Mouse (Mus musculus) gastrocnemius, postnatal 36 days (tissue): Measurements from ENCODE around the gene Ebf4. TPM values are rescaled to one million over a fixed set of nuclear protein-coding genes. Genes with fewer than 3 reads are reported as not detected.

ENCODE experiments used
- DNase-seq, 2 experiments: peaks; one replicate each; pipeline ENCODE4 v3.0.0; 2022
- intact Hi-C: fragments of 180-260 bp; cut with DNase I; formaldehyde crosslinking; loops from one replicate; pipeline ENCODE4 v1.15.1; 2025
- long read RNA-seq, 2 experiments: library from polyadenylated mRNA; stranded (forward); transcript quantifications; one replicate each; pipeline ENCODE4 v2.0.0; 2021
- total RNA-seq, 2 experiments: library from RNA; stranded (reverse); gene quantifications; 2 replicates each; pipeline ENCODE4 v1.2.3; 2021

Ebf4 gene
- under 1 TPM; 0.15 to 0.27 TPM for total RNA-seq
- long read RNA-seq, experiment 1 = 0 reads
- long read RNA-seq, experiment 2 = 0 reads

GRCm38 (mm10) chr2:130294936-130295277 lies at the start of gene Ebf4:
Ebf4 (plus strand) TSS chr2:130295169.
- DNase-seq = no peak
- intact Hi-C loops = loop anchor here (2.0 to 5.0 kb wide), 2 partner anchors 67 to 116 kb away; no protein-coding TSS in a partner anchor

GRCm38 (mm10) chr2:130246912-130247311 lies 48.1 kb upstream of the Ebf4 start:
- no peak for DNase-seq
- intact Hi-C loops = loop anchor here (5.0 to 10.0 kb wide), 2 partner anchors 175 to 342 kb away; no protein-coding TSS in a partner anchor

- intact Hi-C loops = loop anchor here (5.0 to 10.0 kb wide), 2 partner anchors 176 to 343 kb away; no protein-coding TSS in a partner anchor
- DNase-seq = no peak
Observed at GRCm38 (mm10) chr2:130248226-130248625, 46.7 kb upstream of the Ebf4 start.

- intact Hi-C loops = no loop called here
- no peak for DNase-seq
Observed at GRCm38 (mm10) chr2:130256762-130257161, 38.2 kb upstream of the Ebf4 start.

GRCm38 (mm10) chr2:130260822-130261221 lies 34.1 kb upstream of the Ebf4 start:
- intact Hi-C loops = no loop called here
- no peak for DNase-seq

GRCm38 (mm10) chr2:130261914-130262313 lies 33.1 kb upstream of the Ebf4 start:
- intact Hi-C loops = no loop called here
- no peak for DNase-seq

- no peak for DNase-seq
- intact Hi-C loops = no loop called here
Observed at GRCm38 (mm10) chr2:130262398-130262797, 32.6 kb upstream of the Ebf4 start.

- intact Hi-C loops = no loop called here
- DNase-seq = no peak
Observed at GRCm38 (mm10) chr2:130265520-130265919, 29.4 kb upstream of the Ebf4 start.

- intact Hi-C loops = no loop called here
- DNase-seq = no peak
Observed at GRCm38 (mm10) chr2:130268074-130268473, 26.9 kb upstream of the Ebf4 start.

GRCm38 (mm10) chr2:130273732-130274131 lies 21.2 kb upstream of the Ebf4 start:
- no peak for DNase-seq
- intact Hi-C loops = loop anchor here (10.0 kb wide), 1 partner anchor 469 kb away; the partner anchor contains the start of gene Stk35

- intact Hi-C loops = loop anchor here (10.0 kb wide), 1 partner anchor 470 kb away; the partner anchor contains the start of gene Stk35
- DNase-seq = peak; percentile 98 to 100
Observed at GRCm38 (mm10) chr2:130274149-130274861, 20.7 kb upstream of the Ebf4 start, which contains the start of gene Nop56. Nop56 (plus strand) TSS chr2:130274430.

- DNase-seq = no peak
- intact Hi-C loops = loop anchor here (5.0 to 10.0 kb wide), 2 partner anchors 98 to 470 kb away; partner anchors contain the start of genes Snrpb and Stk35
Observed at GRCm38 (mm10) chr2:130274862-130275261, 20.1 kb upstream of the Ebf4 start.

- intact Hi-C loops = loop anchor here (5.0 to 10.0 kb wide), 2 partner anchors 98 to 471 kb away; partner anchors contain the start of genes Snrpb and Stk35
- no peak for DNase-seq
Observed at GRCm38 (mm10) chr2:130275649-130276048, 19.3 kb upstream of the Ebf4 start.

GRCm38 (mm10) chr2:130279600-130280091 lies 15.3 kb upstream of the Ebf4 start:
- intact Hi-C loops = loop anchor here (5.0 to 10.0 kb wide), 2 partner anchors 102 to 475 kb away; partner anchors contain the start of genes Snrpb and Stk35

GRCm38 (mm10) chr2:130280224-130280623 lies 14.7 kb upstream of the Ebf4 start:
- intact Hi-C loops = no loop called here
- DNase-seq = no peak

More at GRCm38 (mm10) chr2:130279600-130280091, 15.3 kb upstream of the Ebf4 start:
- DNase-seq = no peak

GRCm38 (mm10) chr2:130280818-130281217 lies 14.2 kb upstream of the Ebf4 start:
- DNase-seq = no peak
- intact Hi-C loops = no loop called here

- peak; percentile 80 to 81 for DNase-seq
- intact Hi-C loops = no loop called here
Observed at GRCm38 (mm10) chr2:130283854-130284654, 10.9 kb upstream of the Ebf4 start, which contains the start of gene Idh3b. Idh3b (minus strand) TSS chr2:130284547.

- DNase-seq = no peak
- intact Hi-C loops = no loop called here
Observed at GRCm38 (mm10) chr2:130289086-130289485, 5.9 kb upstream of the Ebf4 start.

- no peak for DNase-seq
- intact Hi-C loops = loop anchor here (5.0 kb wide), 1 partner anchor 71 kb away; no protein-coding TSS in a partner anchor
Observed at GRCm38 (mm10) chr2:130291434-130291833, 3.5 kb upstream of the Ebf4 start.

- no peak for DNase-seq
- intact Hi-C loops = loop anchor here (5.0 kb wide), 1 partner anchor 69 kb away; no protein-coding TSS in a partner anchor
Observed at GRCm38 (mm10) chr2:130293009-130293408, 2.0 kb upstream of the Ebf4 start.
